Mouse (Mus musculus): ENCODE results near the gene Nfe2l2. TPM values are rescaled to one million over a fixed set of nuclear protein-coding genes. Genes with fewer than 3 reads are reported as not detected.

The Nfe2l2 gene
- polyA plus RNA-seq, 1 experiment from 2014 or later: 16.4 TPM

GRCm38 (mm10) chr2:75705162-75705752 lies 816 bp upstream of the Nfe2l2 start:
- Histone ChIP-seq H3K9me3 (no peaks in the 10 kb centered on the region), H3K9ac (peak overlapping the region; percentile 71), H3K4me2 (peak overlapping the region; percentile 81), H3K4me3 (peak overlapping the region; percentile 52), H3K27me3 (0 out of 2 replicates have a peak, but pooled peaks cover 3% of the 10 kb centered on the region), H3K36me3 (no peaks in the 10 kb centered on the region), H3K27ac (replicated peaks) (peak overlapping the region; percentile 82), H3K4me1 (replicated peaks) (peaks cover 40% of the 10 kb centered on the region)
- 32% methylated on average over 19 of the region's 19 CpGs for WGBS
- no peak for ATAC-seq (ENCODE audit: low read depth)

- peaks cover 44% of the 10 kb centered on the region for H3K4me1 ChIP-seq (replicated peaks)
- H3K36me3 ChIP-seq: no peaks in the 10 kb centered on the region
- H3K9me3 ChIP-seq: no peaks in the 10 kb centered on the region
- peak; percentile 85 for ATAC-seq (ENCODE audit: low read depth)
- peak overlapping the region; percentile 82 for H3K27ac ChIP-seq (replicated peaks)
- 0 out of 2 replicates have a peak, but pooled peaks cover 3% of the 10 kb centered on the region for H3K27me3 ChIP-seq
- peak overlapping the region; percentile 81 for H3K4me2 ChIP-seq
- WGBS: under 1% methylated on average over 62 of the region's 62 CpGs
- peak overlapping the region; percentile 52 for H3K4me3 ChIP-seq
- peak overlapping the region; percentile 71 for H3K9ac ChIP-seq
Measured at GRCm38 (mm10) chr2:75703375-75704181, 863 bp downstream of the Nfe2l2 start.

DNA sequence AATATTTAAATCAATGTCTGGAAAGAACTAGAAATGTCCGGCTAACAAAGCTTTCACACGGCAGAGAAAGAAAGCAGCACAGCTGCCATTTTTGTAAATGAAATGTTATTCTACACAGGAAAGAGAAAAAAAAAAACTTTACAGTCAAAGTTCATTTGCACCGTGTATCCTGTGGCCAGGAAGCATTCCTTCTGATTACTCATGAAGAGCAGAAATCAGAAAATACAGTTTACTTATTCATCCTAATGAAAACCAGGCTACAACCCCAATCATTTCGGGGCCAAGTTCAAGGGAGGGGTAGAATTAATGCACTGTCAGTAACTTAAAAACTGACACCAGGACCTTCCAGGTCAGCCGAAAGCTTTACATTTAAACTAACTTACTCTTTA lies 1.9 kb downstream of the Nfe2l2 start:
- H3K9ac ChIP-seq: peak overlapping the region; percentile 71; the same call in 1 of the 2 replicates

GRCm38 (mm10) chr2:75701822-75702587 lies 2.4 kb downstream of the Nfe2l2 start:
- Histone ChIP-seq H3K9me3 (no peaks in the 10 kb centered on the region), H3K9ac (no peak overlapping the region), H3K27ac (replicated peaks) (no peak overlapping the region), H3K4me3 (peak overlapping the region; percentile 52), H3K4me2 (peak overlapping the region; percentile 81), H3K4me1 (replicated peaks) (peaks cover 50% of the 10 kb centered on the region), H3K36me3 (no peaks in the 10 kb centered on the region), H3K27me3 (0 out of 2 replicates have a peak, but pooled peaks cover 3% of the 10 kb centered on the region)
- 81% methylated on average over 9 of the region's 9 CpGs for WGBS
- ATAC-seq (ENCODE audit: low read depth): no peak

More for the DNA sequence above, 1.9 kb downstream of the Nfe2l2 start:
- Histone ChIP-seq H3K4me2 (peak overlapping the region; percentile 81), H3K36me3 (no peaks in the 10 kb centered on the region), H3K27me3 (0 out of 2 replicates have a peak, but pooled peaks cover 3% of the 10 kb centered on the region), H3K4me1 (replicated peaks) (peaks cover 50% of the 10 kb centered on the region), H3K9me3 (no peaks in the 10 kb centered on the region), H3K4me3 (peak overlapping the region; percentile 52), H3K27ac (replicated peaks) (peak overlapping the region; percentile 82; the same call in 1 of the 2 replicates)
- 39% methylated on average over 5 of the region's 5 CpGs for WGBS
- no peak for ATAC-seq (ENCODE audit: low read depth)

GRCm38 (mm10) chr2:75701207-75701606 lies 3.2 kb downstream of the Nfe2l2 start:
- 0 out of 2 replicates have a peak, but pooled peaks cover 3% of the 10 kb centered on the region for H3K27me3 ChIP-seq
- no peak for ATAC-seq (ENCODE audit: low read depth)
- 77% methylated on average over 3 of the region's 3 CpGs for WGBS
- no peaks in the 10 kb centered on the region for H3K36me3 ChIP-seq
- no peak overlapping the region for H3K27ac ChIP-seq (replicated peaks)
- no peak overlapping the region for H3K9ac ChIP-seq
- H3K4me1 ChIP-seq (replicated peaks): peaks cover 53% of the 10 kb centered on the region
- H3K9me3 ChIP-seq: no peaks in the 10 kb centered on the region
- H3K4me3 ChIP-seq: no peak overlapping the region
- H3K4me2 ChIP-seq: no peak overlapping the region

DNA sequence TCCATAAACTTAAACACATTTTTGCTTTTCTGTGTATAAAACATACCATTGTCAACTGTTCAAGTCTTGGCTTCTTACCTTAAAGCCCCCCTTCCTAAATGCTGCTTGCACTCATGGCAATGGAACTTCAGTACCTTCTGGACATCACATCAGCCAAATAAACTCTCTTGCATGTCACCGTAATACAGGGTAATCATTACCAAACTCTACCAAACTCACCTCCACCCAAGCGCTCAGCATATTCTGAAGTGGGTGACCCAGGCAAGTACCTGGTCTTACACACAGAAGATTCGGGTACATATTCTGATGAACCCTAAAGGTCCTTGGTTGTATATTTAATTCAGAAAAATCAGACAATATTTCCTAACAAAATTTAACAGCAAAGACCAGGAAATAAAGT lies 3.9 kb downstream of the Nfe2l2 start:
- WGBS: 94% methylated on average over 3 of the region's 3 CpGs
- no peak overlapping the region for H3K9ac ChIP-seq

DNA sequence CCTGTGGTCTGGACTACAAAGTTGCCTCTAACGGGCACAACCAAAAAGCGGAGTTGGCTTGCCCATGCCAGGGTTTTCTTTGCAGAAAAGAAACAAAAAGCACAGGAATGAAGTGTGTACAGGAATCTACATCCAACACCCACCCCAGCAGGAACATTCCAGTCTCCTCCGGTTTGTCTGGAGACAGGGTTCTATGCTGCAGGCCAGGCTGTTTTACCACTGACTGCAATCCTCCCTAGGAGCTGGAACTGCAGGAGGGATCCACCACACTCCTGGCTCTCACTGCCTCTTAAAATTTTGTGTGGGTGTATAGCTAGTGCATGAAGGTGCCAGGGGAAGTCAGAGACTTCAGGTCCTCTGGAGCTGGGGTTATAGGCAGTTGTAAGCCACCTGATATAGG lies 5.6 kb downstream of the Nfe2l2 start:
- Histone ChIP-seq H3K27me3 (no peaks in the 10 kb centered on the region), H3K4me2 (no peak overlapping the region), H3K9ac (no peak overlapping the region), H3K36me3 (no peaks in the 10 kb centered on the region), H3K27ac (replicated peaks) (no peak overlapping the region), H3K4me3 (no peak overlapping the region), H3K4me1 (replicated peaks) (peaks cover 42% of the 10 kb centered on the region), H3K9me3 (no peaks in the 10 kb centered on the region)
- WGBS: 72% methylated on average over 3 of the region's 3 CpGs
- no peak for ATAC-seq (ENCODE audit: low read depth)

More for the DNA sequence above, 3.9 kb downstream of the Nfe2l2 start:
- H3K4me3 ChIP-seq: no peak overlapping the region
- 0 out of 2 replicates have a peak, but pooled peaks cover 3% of the 10 kb centered on the region for H3K27me3 ChIP-seq
- no peaks in the 10 kb centered on the region for H3K9me3 ChIP-seq
- H3K27ac ChIP-seq (replicated peaks): no peak overlapping the region
- no peak overlapping the region for H3K4me2 ChIP-seq
- peaks cover 58% of the 10 kb centered on the region for H3K4me1 ChIP-seq (replicated peaks)
- no peak for ATAC-seq (ENCODE audit: low read depth)
- H3K36me3 ChIP-seq: no peaks in the 10 kb centered on the region

DNA sequence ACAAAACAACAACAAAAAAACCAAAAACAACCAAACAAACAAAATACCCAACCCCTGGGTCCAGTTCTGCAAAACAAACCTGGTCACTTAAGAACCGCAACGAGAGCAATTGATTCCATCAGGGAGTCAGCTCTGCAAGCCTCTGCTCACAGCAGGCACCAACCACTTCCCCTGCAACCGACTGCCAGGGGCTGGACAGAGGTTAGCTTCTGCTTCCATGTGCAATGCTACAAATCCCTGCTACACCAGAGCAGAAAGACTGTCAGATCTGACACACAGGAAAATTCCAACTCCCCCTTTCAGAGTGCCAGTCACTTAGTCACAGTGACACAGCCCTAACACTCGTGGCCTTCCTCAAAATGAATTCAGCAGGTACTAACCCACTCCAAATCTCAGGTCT lies 6.4 kb downstream of the Nfe2l2 start:
- Histone ChIP-seq H3K4me1 (replicated peaks) (peaks cover 34% of the 10 kb centered on the region), H3K27me3 (no peaks in the 10 kb centered on the region), H3K9ac (no peak overlapping the region), H3K36me3 (no peaks in the 10 kb centered on the region), H3K27ac (replicated peaks) (no peak overlapping the region), H3K4me2 (no peak overlapping the region), H3K9me3 (no peaks in the 10 kb centered on the region), H3K4me3 (no peak overlapping the region)
- ATAC-seq (ENCODE audit: low read depth): no peak
- WGBS: 24% methylated on average over 4 of the region's 4 CpGs

- no peaks in the 10 kb centered on the region for H3K36me3 ChIP-seq
- H3K9me3 ChIP-seq: no peaks in the 10 kb centered on the region
- H3K4me2 ChIP-seq: no peak overlapping the region
- H3K27me3 ChIP-seq: no peaks in the 10 kb centered on the region
- H3K4me3 ChIP-seq: no peak overlapping the region
- WGBS: 82% methylated on average over 3 of the region's 3 CpGs
- no peak overlapping the region for H3K27ac ChIP-seq (replicated peaks)
- no peak for ATAC-seq (ENCODE audit: low read depth)
- H3K4me1 ChIP-seq (replicated peaks): peaks cover 26% of the 10 kb centered on the region
- H3K9ac ChIP-seq: no peak overlapping the region
Measured at GRCm38 (mm10) chr2:75697222-75697621, 7.2 kb downstream of the Nfe2l2 start.

- Histone ChIP-seq H3K4me1 (replicated peaks) (peaks cover 21% of the 10 kb centered on the region; the same call in 1 of the 2 replicates), H3K36me3 (no peaks in the 10 kb centered on the region), H3K27me3 (no peaks in the 10 kb centered on the region), H3K9me3 (no peaks in the 10 kb centered on the region), H3K9ac (no peak overlapping the region), H3K27ac (replicated peaks) (no peak overlapping the region), H3K4me3 (no peak overlapping the region), H3K4me2 (no peak overlapping the region)
- ATAC-seq (ENCODE audit: low read depth): no peak
- WGBS: 55% methylated on average over 5 of the region's 5 CpGs
Measured at GRCm38 (mm10) chr2:75696371-75696770, 8.1 kb downstream of the Nfe2l2 start.

GRCm38 (mm10) chr2:75695676-75696350 lies 8.6 kb downstream of the Nfe2l2 start:
- 37% methylated on average over 9 of the region's 9 CpGs for WGBS
- Histone ChIP-seq H3K27me3 (no peaks in the 10 kb centered on the region), H3K9ac (no peak overlapping the region), H3K4me3 (no peak overlapping the region), H3K9me3 (no peaks in the 10 kb centered on the region), H3K36me3 (no peaks in the 10 kb centered on the region), H3K27ac (replicated peaks) (no peak overlapping the region), H3K4me2 (no peak overlapping the region), H3K4me1 (replicated peaks) (peaks cover 18% of the 10 kb centered on the region; the same call in 1 of the 2 replicates)
- ATAC-seq (ENCODE audit: low read depth): no peak

All from neural tube, embryonic 13.5 days (tissue).